Mouse (Mus musculus): ENCODE data around the gene Nobox.

The Nobox gene

GRCm38 (mm10) chr6:43274123-43274522 is 35.2 kb downstream of the Nobox start:
- no peak for DNase-seq (ENCODE audit: low spot score)

- DNase-seq (ENCODE audit: low spot score), result no peak
Observed at GRCm38 (mm10) chr6:43272597-43272996, 36.8 kb downstream of the Nobox start.

- DNase-seq (ENCODE audit: low spot score), result peak; percentile 20
Observed at GRCm38 (mm10) chr6:43266356-43266755, 43.0 kb downstream of the Nobox start.

- peak; percentile 49 for DNase-seq (ENCODE audit: low spot score)
Observed at GRCm38 (mm10) chr6:43265363-43266041, 43.9 kb downstream of the Nobox start, which contains the start of gene Arhgef5. Arhgef5 (plus strand) TSS chr6:43265582.

GRCm38 (mm10) chr6:43260756-43261155 is 48.6 kb downstream of the Nobox start:
- DNase-seq (ENCODE audit: low spot score), result no peak

- DNase-seq (ENCODE audit: low spot score), result no peak
Observed at GRCm38 (mm10) chr6:43254193-43254926, 55.0 kb downstream of the Nobox start.
